10 mouse cellular contexts compared by ENCODE assay signal in the genomic region with DNA sequence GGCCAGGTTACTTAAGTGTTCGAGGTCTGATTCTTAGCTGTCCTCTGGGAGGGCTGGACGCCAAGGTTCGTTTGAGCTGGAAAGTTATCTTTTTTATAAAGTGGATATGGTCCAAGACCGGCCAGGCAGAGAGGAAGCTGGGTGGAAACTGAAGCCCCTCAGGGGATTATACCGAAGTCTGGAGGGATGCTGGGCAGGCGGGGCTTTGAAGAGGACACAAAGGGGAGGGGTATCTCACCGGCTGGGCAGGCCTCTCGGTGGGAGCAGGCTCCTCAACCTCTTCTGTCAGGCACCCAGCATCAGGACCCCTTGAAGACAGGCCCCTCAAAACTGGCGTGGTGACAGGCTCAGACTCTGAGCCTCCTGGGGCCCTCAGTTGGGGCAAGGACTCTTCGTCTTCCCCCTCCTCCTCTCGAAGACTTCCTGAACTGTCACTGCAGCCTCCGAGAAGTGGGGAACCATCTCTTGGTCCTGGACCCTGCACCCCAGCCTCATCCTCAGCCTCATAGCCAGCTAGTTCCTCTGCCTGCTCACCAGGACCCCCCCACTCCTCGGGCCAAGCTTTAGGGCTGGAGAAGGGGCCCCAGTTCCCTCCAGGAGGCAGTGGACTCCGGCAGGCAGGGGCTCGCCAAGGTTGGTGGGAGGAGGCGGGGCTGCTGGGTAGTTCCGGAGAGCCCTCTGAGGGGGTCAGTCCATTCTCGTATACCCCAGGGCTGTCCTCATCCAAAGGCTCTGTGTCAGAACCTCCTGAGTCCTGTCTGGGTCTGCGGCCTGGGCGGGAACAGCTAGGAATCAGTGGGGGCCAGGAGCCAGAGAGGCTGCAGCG. TPM values are rescaled to one million over a fixed set of nuclear protein-coding genes. Genes with fewer than 3 reads are reported as not detected.
DNase-seq lines count a peak whose midpoint lies in the region; ATAC-seq and TF ChIP-seq lines count a peak whose summit lies in the region.
"Had no signal": no experiment of that assay in that cellular context is flagged by ENCODE, and none has a peak within 500 bp of the region (broad histone marks: within the 10 kb centered on the region; RNA-seq: fewer than 3 reads in every experiment).

No protein-coding gene starts in this region.

- H3K4me2 ChIP-seq in liver, embryonic 11.5 days, result peak overlapping the region; percentile 14; the same call in 1 of the 2 replicates
- H3K4me2 ChIP-seq in liver, postnatal 0 days (ENCODE audit: low read depth, low read length), result no peak overlapping the region
- H3K4me2 ChIP-seq in hindbrain, embryonic 12.5 days (replicated peaks), result peak overlapping the region; percentile 27
- no peak overlapping the region; the same call in 1 of the 2 replicates for H3K4me2 ChIP-seq in neural tube, embryonic 14.5 days (ENCODE audit: low read depth, low read length)
- H3K4me2 ChIP-seq: lung, embryonic 15.5 days had no signal

- no peak for ATAC-seq in liver, embryonic 11.5 days (replicated peaks; ENCODE audit: low FRiP score)
- ATAC-seq in liver, postnatal 0 days, result no peak
- 0 out of 2 replicates have a peak, but pooled peaks have one; percentile 3 for ATAC-seq in hindbrain, embryonic 12.5 days (ENCODE audit: low FRiP score)
- no peak for ATAC-seq in neural tube, embryonic 14.5 days (ENCODE audit: low read depth)

- peak overlapping the region; percentile 37; the same call in 1 of the 2 replicates for H3K9ac ChIP-seq in liver, embryonic 11.5 days (ENCODE audit: low read depth, low read length)
- no peak overlapping the region for H3K9ac ChIP-seq in liver, postnatal 0 days (replicated peaks)
- peak overlapping the region; percentile 32; the same call in 1 of the 2 replicates for H3K9ac ChIP-seq in hindbrain, embryonic 12.5 days
- H3K9ac ChIP-seq in neural tube, embryonic 14.5 days (replicated peaks; ENCODE audit: low read depth, low read length), result peak overlapping the region; percentile 25; the same call in 1 of the 2 replicates
- H3K9ac ChIP-seq: lung, embryonic 15.5 days had no signal

- no peak for TF ChIP-seq POLR2A in cerebellum, adult 2 months (IDR thresholded peaks at IDR 0.05; ENCODE audit: borderline replicate concordance, insufficient read depth, low read length)

- no peaks in the 10 kb centered on the region for H3K36me3 ChIP-seq in liver, embryonic 11.5 days (ENCODE audit: control insufficient read depth, insufficient read depth, low read length)
- no peaks in the 10 kb centered on the region for H3K36me3 ChIP-seq in liver, postnatal 0 days (replicated peaks; ENCODE audit: insufficient read depth, low read length)
- no peaks in the 10 kb centered on the region for H3K36me3 ChIP-seq in hindbrain, embryonic 12.5 days
- peaks cover 4% of the 10 kb centered on the region; the same call in 1 of the 2 replicates for H3K36me3 ChIP-seq in neural tube, embryonic 14.5 days (ENCODE audit: control insufficient read depth, insufficient read depth, low read length)
- H3K36me3 ChIP-seq: heart, embryonic 10.5 days; lung, embryonic 15.5 days had no signal

- TF ChIP-seq CTCF in cerebellum, adult 2 months (IDR thresholded peaks at IDR 0.05; ENCODE audit: borderline replicate concordance, insufficient read depth, low read depth, low read length), result no peak
- TF ChIP-seq CTCF in liver, postnatal 0 days (IDR thresholded peaks at IDR 0.05; ENCODE audit: low read depth), result no peak

- peak; percentile 42 to 52 for DNase-seq in cerebellum, adult 2 months
- no peak for DNase-seq in cerebellum, postnatal 4 days (ENCODE audit: low spot score in 2 of 2)
- DNase-seq in liver, embryonic 11.5 days (ENCODE audit: low spot score), result no peak
- no peak for DNase-seq in liver, postnatal 0 days
- no peak for DNase-seq in urinary bladder, postnatal 14 days (ENCODE audit: low spot score)
- no peak for DNase-seq in thymus, postnatal 0 days (ENCODE audit: low spot score)

- H3K27me3 ChIP-seq in cerebellum, adult 2 months (ENCODE audit: control insufficient read depth, insufficient read depth, low read length), result no peaks in the 10 kb centered on the region
- peaks cover 55% of the 10 kb centered on the region for H3K27me3 ChIP-seq in liver, embryonic 11.5 days (replicated peaks; ENCODE audit: control insufficient read depth, insufficient read depth, low read length)
- H3K27me3 ChIP-seq in liver, postnatal 0 days (ENCODE audit: insufficient read depth, low read length), result peaks cover 44% of the 10 kb centered on the region
- H3K27me3 ChIP-seq in hindbrain, embryonic 12.5 days, result peaks cover 41% of the 10 kb centered on the region
- H3K27me3 ChIP-seq in neural tube, embryonic 14.5 days (ENCODE audit: control insufficient read depth, insufficient read depth, low read length), result peaks cover 3% of the 10 kb centered on the region; the same call in 1 of the 2 replicates

- H3K9me3 ChIP-seq in liver, embryonic 11.5 days (ENCODE audit: control insufficient read depth, low read length), result no peaks in the 10 kb centered on the region
- no peaks in the 10 kb centered on the region for H3K9me3 ChIP-seq in liver, postnatal 0 days (ENCODE audit: low read length)
- H3K9me3 ChIP-seq in hindbrain, embryonic 12.5 days (replicated peaks), result no peaks in the 10 kb centered on the region
- H3K9me3 ChIP-seq in neural tube, embryonic 14.5 days (ENCODE audit: control insufficient read depth, low read length), result no peaks in the 10 kb centered on the region
- H3K9me3 ChIP-seq: heart, embryonic 10.5 days; lung, embryonic 15.5 days had no signal

- 15% methylated on average over 21 of the region's 21 CpGs for WGBS in cerebellum, adult 2 months
- 22% methylated on average over 21 of the region's 21 CpGs for WGBS in liver, embryonic 11.5 days
- 18% methylated on average over 21 of the region's 21 CpGs for WGBS in liver, postnatal 0 days (ENCODE audit: insufficient replicate concordance)
- 10% methylated on average over 21 of the region's 21 CpGs for WGBS in hindbrain, embryonic 12.5 days
- 15% methylated on average over 21 of the region's 21 CpGs for WGBS in neural tube, embryonic 14.5 days

- H3K4me3 ChIP-seq in cerebellum, adult 2 months (replicated peaks; ENCODE audit: insufficient read depth, low read depth, low read length), result no peak overlapping the region
- no peak overlapping the region for H3K4me3 ChIP-seq in liver, embryonic 11.5 days (ENCODE audit: low read depth, low read length)
- no peak overlapping the region for H3K4me3 ChIP-seq in liver, postnatal 0 days (ENCODE audit: low read depth, low read length)
- no peak overlapping the region for H3K4me3 ChIP-seq in hindbrain, embryonic 12.5 days
- H3K4me3 ChIP-seq in neural tube, embryonic 14.5 days (ENCODE audit: low read depth, low read length), result no peak overlapping the region
- H3K4me3 ChIP-seq: heart, embryonic 10.5 days; lung, embryonic 15.5 days had no signal

- no peak for TF ChIP-seq EP300 in liver, postnatal 0 days (IDR thresholded peaks at IDR 0.05; ENCODE audit: low read depth)

- peaks cover 53% of the 10 kb centered on the region for H3K4me1 ChIP-seq in cerebellum, adult 2 months (ENCODE audit: control insufficient read depth, insufficient read depth, low read length)
- H3K4me1 ChIP-seq in liver, embryonic 11.5 days (replicated peaks; ENCODE audit: control insufficient read depth, insufficient read depth, low read length), result peaks cover 19% of the 10 kb centered on the region
- H3K4me1 ChIP-seq in liver, postnatal 0 days (ENCODE audit: insufficient read depth), result peaks cover 12% of the 10 kb centered on the region
- peaks cover 49% of the 10 kb centered on the region for H3K4me1 ChIP-seq in hindbrain, embryonic 12.5 days
- H3K4me1 ChIP-seq in neural tube, embryonic 14.5 days (ENCODE audit: control insufficient read depth, insufficient read depth, low read length), result peaks cover 26% of the 10 kb centered on the region

- H3K27ac ChIP-seq in cerebellum, adult 2 months (ENCODE audit: insufficient read depth, low read length), result peak overlapping the region; percentile 71
- no peak overlapping the region for H3K27ac ChIP-seq in liver, embryonic 11.5 days (ENCODE audit: low read depth, low read length)
- no peak overlapping the region for H3K27ac ChIP-seq in liver, postnatal 0 days (ENCODE audit: low read depth)
- H3K27ac ChIP-seq in hindbrain, embryonic 12.5 days, result peak overlapping the region; percentile 77
- H3K27ac ChIP-seq in neural tube, embryonic 14.5 days (ENCODE audit: low read depth, low read length), result 0 out of 2 replicates have a peak overlapping the region, but pooled peaks have one; percentile 22
- H3K27ac ChIP-seq: heart, embryonic 10.5 days; lung, embryonic 15.5 days had no signal

RNA-seq across cellular contexts. Expression of a gene that starts 2.9 kb away (rescaled TPM):
- polyA plus RNA-seq in cerebellum, adult 2 months (2012; rRNA removed), result 18.6 and 19.1 TPM in 2 replicates
- 45.1 and 52.9 TPM in 2 replicates for polyA plus RNA-seq in liver, embryonic 11.5 days (2014; fragmentation: Nextera tagmentation; extraction: Ambion mirVana)
- 7.8 and 9.6 TPM in 2 replicates for polyA plus RNA-seq in liver, postnatal 0 days (2015; fragmentation: Nextera tagmentation; extraction: Ambion mirVana)
- 9.4 and 10.1 TPM in 2 replicates for polyA plus RNA-seq in hindbrain, embryonic 12.5 days (2016; fragmentation: Nextera tagmentation; extraction: Ambion mirVana)
- 5.4 and 7.0 TPM in 2 replicates for polyA plus RNA-seq in neural tube, embryonic 14.5 days (2014; fragmentation: Nextera tagmentation; extraction: Ambion mirVana)
- polyA plus RNA-seq in thymus, postnatal 0 days (2015; fragmentation: Nextera tagmentation; extraction: Ambion mirVana), result 32.0 and 38.3 TPM in 2 replicates

RNA-seq across cellular contexts. Expression of a gene that starts 7.5 kb away (rescaled TPM):
- polyA plus RNA-seq in cerebellum, adult 2 months (2012; rRNA removed), result 204 and 227 TPM in 2 replicates
- 0.44 and 0.60 TPM in 2 replicates for polyA plus RNA-seq in liver, embryonic 11.5 days (2014; fragmentation: Nextera tagmentation; extraction: Ambion mirVana)
- not detected in 2 replicates for polyA plus RNA-seq in liver, postnatal 0 days (2015; fragmentation: Nextera tagmentation; extraction: Ambion mirVana)
- 10.5 and 11.5 TPM in 2 replicates for polyA plus RNA-seq in hindbrain, embryonic 12.5 days (2016; fragmentation: Nextera tagmentation; extraction: Ambion mirVana)
- polyA plus RNA-seq in neural tube, embryonic 14.5 days (2014; fragmentation: Nextera tagmentation; extraction: Ambion mirVana), result 36.2 and 41.3 TPM in 2 replicates
- 0.09 TPM in 2 replicates for polyA plus RNA-seq in thymus, postnatal 0 days (2015; fragmentation: Nextera tagmentation; extraction: Ambion mirVana)

RNA-seq across cellular contexts. Expression of a gene that starts 14.7 kb away (rescaled TPM):
- polyA plus RNA-seq in cerebellum, adult 2 months (2012; rRNA removed), result 12.8 and 13.8 TPM in 2 replicates
- 10.5 and 12.6 TPM in 2 replicates for polyA plus RNA-seq in liver, embryonic 11.5 days (2014; fragmentation: Nextera tagmentation; extraction: Ambion mirVana)
- 5.9 and 7.0 TPM in 2 replicates for polyA plus RNA-seq in liver, postnatal 0 days (2015; fragmentation: Nextera tagmentation; extraction: Ambion mirVana)
- polyA plus RNA-seq in hindbrain, embryonic 12.5 days (2016; fragmentation: Nextera tagmentation; extraction: Ambion mirVana), result 27.3 and 27.7 TPM in 2 replicates
- polyA plus RNA-seq in neural tube, embryonic 14.5 days (2014; fragmentation: Nextera tagmentation; extraction: Ambion mirVana), result 29.3 and 32.0 TPM in 2 replicates
- polyA plus RNA-seq in thymus, postnatal 0 days (2015; fragmentation: Nextera tagmentation; extraction: Ambion mirVana), result 9.8 and 10.3 TPM in 2 replicates

RNA-seq across cellular contexts. Expression of a gene that starts 17.1 kb away (rescaled TPM):
- 10.7 and 11.0 TPM in 2 replicates for polyA plus RNA-seq in cerebellum, adult 2 months (2012; rRNA removed)
- polyA plus RNA-seq in liver, embryonic 11.5 days (2014; fragmentation: Nextera tagmentation; extraction: Ambion mirVana), result 2.1 and 2.8 TPM in 2 replicates
- polyA plus RNA-seq in liver, postnatal 0 days (2015; fragmentation: Nextera tagmentation; extraction: Ambion mirVana), result 0.78 and 1.0 TPM in 2 replicates
- 30.9 and 33.1 TPM in 2 replicates for polyA plus RNA-seq in hindbrain, embryonic 12.5 days (2016; fragmentation: Nextera tagmentation; extraction: Ambion mirVana)
- polyA plus RNA-seq in neural tube, embryonic 14.5 days (2014; fragmentation: Nextera tagmentation; extraction: Ambion mirVana), result 23.9 and 27.3 TPM in 2 replicates
- 1.1 and 1.5 TPM in 2 replicates for polyA plus RNA-seq in thymus, postnatal 0 days (2015; fragmentation: Nextera tagmentation; extraction: Ambion mirVana)

Comparison
In these comparisons a context has a peak if more than half of its experiments do, and no peak if none do; other contexts are left out.
1. DNase-seq: peak in cerebellum, adult 2 months (2 of 2); none in cerebellum, postnatal 4 days (0 of 2), liver, embryonic 11.5 days (single experiment), liver, postnatal 0 days (single experiment), urinary bladder, postnatal 14 days (single experiment) and thymus, postnatal 0 days (single experiment).
2. H3K4me2 ChIP-seq: peak in liver, embryonic 11.5 days (single experiment) and hindbrain, embryonic 12.5 days (single experiment); none in liver, postnatal 0 days (single experiment) and neural tube, embryonic 14.5 days (single experiment).
3. H3K27ac ChIP-seq: peak in cerebellum, adult 2 months (single experiment), hindbrain, embryonic 12.5 days (single experiment) and neural tube, embryonic 14.5 days (single experiment); none in liver, embryonic 11.5 days (single experiment) and liver, postnatal 0 days (single experiment).